Mouse (Mus musculus): ENCODE measurements at regions not wholly inside any gene's neighbourhood (a gene's known extent, or its start where the extent isn't known, plus 50 kb on each side); places are given as distances from the start of the nearest gene placed in this dataset.

GRCm38 (mm10) chr5:107045163-107045562 lies 81.0 kb downstream of the Cdc7 start:
- ATAC-seq (ENCODE audit: extremely low read depth, insufficient number of reproducible peaks, low FRiP score, poor library complexity, severe bottlenecking) (no peak), DNase-seq (ENCODE audit: low spot score) (no peak)
- H3K9me3 ChIP-seq (replicated peaks): no peaks in the 10 kb centered on the region
- no peak for TF ChIP-seq GATA1 (IDR thresholded peaks at IDR 0.05; ENCODE audit: borderline replicate concordance, low read length)
- TF ChIP-seq GATA2 (IDR thresholded peaks at IDR 0.05; ENCODE audit: borderline replicate concordance, low read depth, low read length): no peak
- TF ChIP-seq CTCF (IDR thresholded peaks at IDR 0.05; ENCODE audit: low read depth, low read length): no peak
- TF ChIP-seq TAL1 (conservative IDR thresholded peaks at IDR 0.05; ENCODE audit: low read depth, low read length): no peak
- no peak for TF ChIP-seq POLR2AphosphoS5 (IDR thresholded peaks at IDR 0.05; ENCODE audit: insufficient replicate concordance, low read depth, low read length)
- no peaks in the 10 kb centered on the region for H3K36me3 ChIP-seq (replicated peaks)
- no peaks in the 10 kb centered on the region for H3K4me1 ChIP-seq (ENCODE audit: insufficient read depth, low read depth, low read length)
- peaks cover 15% of the 10 kb centered on the region for H3K27me3 ChIP-seq (ENCODE audit: insufficient read depth, low read length)
- H3K4me3 ChIP-seq (ENCODE audit: low read depth, low read length): no peak overlapping the region

DNA sequence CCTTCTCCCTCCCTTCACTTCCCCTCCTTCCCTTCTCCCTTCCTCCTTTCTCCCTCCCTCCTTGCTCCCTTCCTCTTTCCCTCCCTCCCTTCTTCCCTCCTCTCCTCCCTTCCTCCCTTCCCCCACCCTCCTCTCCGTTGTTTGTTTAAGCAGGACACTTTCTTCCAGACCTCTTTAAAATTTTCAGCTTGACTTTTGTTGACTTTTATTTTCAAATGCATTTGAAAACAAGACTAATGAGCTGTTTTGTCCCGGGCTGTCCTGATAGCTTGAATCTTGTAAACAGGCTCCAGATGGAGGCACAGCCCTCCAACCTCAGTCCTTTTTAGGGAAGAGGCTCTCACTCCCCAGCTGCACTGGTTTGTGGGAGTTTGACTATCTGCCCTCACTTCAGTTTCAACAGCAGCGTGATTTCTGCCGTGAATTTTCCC lies 82.4 kb downstream of the Cdc7 start:
- Histone ChIP-seq H3K36me3 (replicated peaks) (no peaks in the 10 kb centered on the region), H3K4me3 (ENCODE audit: low read depth, low read length) (no peak overlapping the region), H3K4me1 (ENCODE audit: insufficient read depth, low read depth, low read length) (no peaks in the 10 kb centered on the region), H3K27me3 (ENCODE audit: insufficient read depth, low read length) (peaks cover 15% of the 10 kb centered on the region), H3K9me3 (replicated peaks) (no peaks in the 10 kb centered on the region)
- TF ChIP-seq TAL1 (conservative IDR thresholded peaks at IDR 0.05; ENCODE audit: low read depth, low read length): no peak
- no peak for TF ChIP-seq GATA2 (IDR thresholded peaks at IDR 0.05; ENCODE audit: borderline replicate concordance, low read depth, low read length)
- no peak for TF ChIP-seq POLR2AphosphoS5 (IDR thresholded peaks at IDR 0.05; ENCODE audit: insufficient replicate concordance, low read depth, low read length)
- TF ChIP-seq GATA1 (IDR thresholded peaks at IDR 0.05; ENCODE audit: borderline replicate concordance, low read length): no peak
- TF ChIP-seq CTCF (IDR thresholded peaks at IDR 0.05; ENCODE audit: low read depth, low read length): no peak
- ATAC-seq (ENCODE audit: extremely low read depth, insufficient number of reproducible peaks, low FRiP score, poor library complexity, severe bottlenecking) (no peak), DNase-seq (ENCODE audit: low spot score) (no peak)

- H3K27me3 ChIP-seq (ENCODE audit: insufficient read depth, low read length): peaks cover 20% of the 10 kb centered on the region
- ATAC-seq (ENCODE audit: extremely low read depth, insufficient number of reproducible peaks, low FRiP score, poor library complexity, severe bottlenecking) (no peak), DNase-seq (ENCODE audit: low spot score) (no peak)
- TF ChIP-seq CTCF (IDR thresholded peaks at IDR 0.05; ENCODE audit: low read depth, low read length) (no peak), GATA1 (IDR thresholded peaks at IDR 0.05; ENCODE audit: borderline replicate concordance, low read length) (no peak), POLR2AphosphoS5 (IDR thresholded peaks at IDR 0.05; ENCODE audit: insufficient replicate concordance, low read depth, low read length) (no peak), GATA2 (IDR thresholded peaks at IDR 0.05; ENCODE audit: borderline replicate concordance, low read depth, low read length) (no peak), TAL1 (conservative IDR thresholded peaks at IDR 0.05; ENCODE audit: low read depth, low read length) (no peak)
- H3K4me1 ChIP-seq (ENCODE audit: insufficient read depth, low read depth, low read length): no peaks in the 10 kb centered on the region
- H3K36me3 ChIP-seq (replicated peaks): no peaks in the 10 kb centered on the region
- H3K4me3 ChIP-seq (ENCODE audit: low read depth, low read length): no peak overlapping the region
- no peaks in the 10 kb centered on the region for H3K9me3 ChIP-seq (replicated peaks)
Observed at GRCm38 (mm10) chr5:107048607-107049006, 84.5 kb downstream of the Cdc7 start.

GRCm38 (mm10) chr5:107050076-107050475 lies 86.0 kb downstream of the Cdc7 start:
- ATAC-seq (ENCODE audit: extremely low read depth, insufficient number of reproducible peaks, low FRiP score, poor library complexity, severe bottlenecking) (no peak), DNase-seq (ENCODE audit: low spot score) (no peak)
- Histone ChIP-seq H3K4me3 (ENCODE audit: low read depth, low read length) (no peak overlapping the region), H3K9me3 (replicated peaks) (no peaks in the 10 kb centered on the region), H3K27me3 (ENCODE audit: insufficient read depth, low read length) (peaks cover 20% of the 10 kb centered on the region), H3K4me1 (ENCODE audit: insufficient read depth, low read depth, low read length) (no peaks in the 10 kb centered on the region), H3K36me3 (replicated peaks) (no peaks in the 10 kb centered on the region)
- TF ChIP-seq TAL1 (conservative IDR thresholded peaks at IDR 0.05; ENCODE audit: low read depth, low read length) (no peak), CTCF (IDR thresholded peaks at IDR 0.05; ENCODE audit: low read depth, low read length) (no peak), GATA2 (IDR thresholded peaks at IDR 0.05; ENCODE audit: borderline replicate concordance, low read depth, low read length) (no peak), GATA1 (IDR thresholded peaks at IDR 0.05; ENCODE audit: borderline replicate concordance, low read length) (no peak), POLR2AphosphoS5 (IDR thresholded peaks at IDR 0.05; ENCODE audit: insufficient replicate concordance, low read depth, low read length) (no peak)

GRCm38 (mm10) chr5:107051868-107052267 lies 87.7 kb downstream of the Cdc7 start:
- Histone ChIP-seq H3K27me3 (ENCODE audit: insufficient read depth, low read length) (peaks cover 22% of the 10 kb centered on the region), H3K36me3 (replicated peaks) (no peaks in the 10 kb centered on the region), H3K4me3 (ENCODE audit: low read depth, low read length) (no peak overlapping the region), H3K9me3 (replicated peaks) (no peaks in the 10 kb centered on the region), H3K4me1 (ENCODE audit: insufficient read depth, low read depth, low read length) (no peaks in the 10 kb centered on the region)
- no peak for TF ChIP-seq CTCF (IDR thresholded peaks at IDR 0.05; ENCODE audit: low read depth, low read length)
- TF ChIP-seq GATA1 (IDR thresholded peaks at IDR 0.05; ENCODE audit: borderline replicate concordance, low read length): no peak
- TF ChIP-seq POLR2AphosphoS5 (IDR thresholded peaks at IDR 0.05; ENCODE audit: insufficient replicate concordance, low read depth, low read length): no peak
- TF ChIP-seq GATA2 (IDR thresholded peaks at IDR 0.05; ENCODE audit: borderline replicate concordance, low read depth, low read length): no peak
- TF ChIP-seq TAL1 (conservative IDR thresholded peaks at IDR 0.05; ENCODE audit: low read depth, low read length): no peak
- ATAC-seq (ENCODE audit: extremely low read depth, insufficient number of reproducible peaks, low FRiP score, poor library complexity, severe bottlenecking) (no peak), DNase-seq (ENCODE audit: low spot score) (no peak)

GRCm38 (mm10) chr5:107054900-107055452 lies 90.9 kb downstream of the Cdc7 start:
- Histone ChIP-seq H3K9me3 (replicated peaks) (no peaks in the 10 kb centered on the region), H3K4me3 (ENCODE audit: low read depth, low read length) (no peak overlapping the region), H3K27me3 (ENCODE audit: insufficient read depth, low read length) (peaks cover 14% of the 10 kb centered on the region), H3K4me1 (ENCODE audit: insufficient read depth, low read depth, low read length) (no peaks in the 10 kb centered on the region), H3K36me3 (replicated peaks) (no peaks in the 10 kb centered on the region)
- TF ChIP-seq CTCF (IDR thresholded peaks at IDR 0.05; ENCODE audit: low read depth, low read length) (no peak), POLR2AphosphoS5 (IDR thresholded peaks at IDR 0.05; ENCODE audit: insufficient replicate concordance, low read depth, low read length) (no peak), GATA1 (IDR thresholded peaks at IDR 0.05; ENCODE audit: borderline replicate concordance, low read length) (no peak), TAL1 (conservative IDR thresholded peaks at IDR 0.05; ENCODE audit: low read depth, low read length) (no peak), GATA2 (IDR thresholded peaks at IDR 0.05; ENCODE audit: borderline replicate concordance, low read depth, low read length) (no peak)
- DNase-seq (ENCODE audit: low spot score) (no peak), ATAC-seq (ENCODE audit: extremely low read depth, insufficient number of reproducible peaks, low FRiP score, poor library complexity, severe bottlenecking) (peak; percentile 64)

All from G1E (cell line).